Mouse (Mus musculus) MEL (cell line): Measurements from ENCODE around the gene Fez2.

Source experiments
- CTCF ChIP-seq, 3 experiments: IDR thresholded peaks in 2 of 3; conservative IDR thresholded peaks in 1 of 3; 2 replicates each; pipeline ENCODE4 v1.5.1; 2011 to 2012; ENCODE audit warnings: low read length in 3 of 3, low read depth in 2 of 3, mild to moderate bottlenecking in 2 of 3, improper control_type of control experiment in 1 of 3, inconsistent platforms in 1 of 3, mixed read lengths in 1 of 3, moderate library complexity in 1 of 3; ENCODE audit not compliant: control insufficient read depth in 1 of 3, insufficient read depth in 1 of 3, poor library complexity in 1 of 3, severe bottlenecking in 1 of 3
- EP300 ChIP-seq, 2 experiments: IDR thresholded peaks; 2 replicates each; pipeline ENCODE4 v1.6.1; 2011; ENCODE audit warnings: improper control_type of control experiment in 2 of 2, low read length in 2 of 2, low read depth in 1 of 2, mild to moderate bottlenecking in 1 of 2
- KAT2A ChIP-seq: conservative IDR thresholded peaks from 2 replicates; pipeline ENCODE4 v1.6.1; 2012; ENCODE audit warnings: low read depth, low read length, improper control_type of control experiment, inconsistent platforms
- MYB ChIP-seq: IDR thresholded peaks from 2 replicates; pipeline ENCODE4 v1.6.1; 2011; ENCODE audit warnings: mild to moderate bottlenecking, low read depth, low read length, improper control_type of control experiment
- POLR2A ChIP-seq, 2 experiments: IDR thresholded peaks; 2 replicates each; pipeline ENCODE4 v1.6.1; 2011 to 2012; ENCODE audit warnings: low read length in 2 of 2, mild to moderate bottlenecking in 2 of 2, control low read depth in 1 of 2, improper control_type of control experiment in 1 of 2, low read depth in 1 of 2, moderate library complexity in 1 of 2; ENCODE audit not compliant: control insufficient read depth in 1 of 2, insufficient read depth in 1 of 2, poor library complexity in 1 of 2
- RAD21 ChIP-seq: IDR thresholded peaks from 2 replicates; pipeline ENCODE4 v1.6.1; 2011; ENCODE audit warnings: mild to moderate bottlenecking, low read depth, low read length, improper control_type of control experiment
- SIN3A ChIP-seq: IDR thresholded peaks from 2 replicates; pipeline ENCODE4 v1.6.1; 2012; ENCODE audit warnings: low read length, improper control_type of control experiment, inconsistent platforms
- ZKSCAN1 ChIP-seq: IDR thresholded peaks from 2 replicates; pipeline ENCODE4 v1.6.1; 2012; ENCODE audit warnings: low read depth, mild to moderate bottlenecking, inconsistent platforms, low read length, improper control_type of control experiment, moderate library complexity
- ZMIZ1 ChIP-seq: IDR thresholded peaks from 2 replicates; pipeline ENCODE4 v1.6.1; 2012; ENCODE audit warnings: low read depth, mild to moderate bottlenecking, inconsistent platforms, low read length, improper control_type of control experiment, moderate library complexity
- ZNF384 ChIP-seq: IDR thresholded peaks from 2 replicates; pipeline ENCODE4 v1.6.1; 2012; ENCODE audit warnings: low read depth, mild to moderate bottlenecking, inconsistent platforms, low read length, improper control_type of control experiment

DNA sequence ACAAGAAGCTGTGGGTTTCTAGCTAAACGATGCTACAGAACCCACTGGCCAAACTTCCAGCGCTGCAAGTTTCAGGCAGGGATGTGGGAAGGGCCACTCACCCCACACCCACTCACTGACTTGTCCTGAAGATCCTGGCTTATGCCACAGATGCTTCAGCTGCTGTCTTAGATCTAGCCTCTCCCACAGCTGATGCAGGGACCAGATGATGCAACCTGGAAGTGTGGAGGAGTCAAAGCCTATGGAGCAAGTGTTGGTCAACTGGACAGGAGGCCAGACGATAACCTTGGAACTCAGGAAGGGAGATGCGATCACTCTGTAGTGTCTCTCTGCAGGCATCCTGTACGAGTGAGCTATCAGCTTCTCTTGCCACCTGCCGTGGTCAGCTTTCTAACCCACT is 17.7 kb upstream of the Fez2 start:
- TF ChIP-seq SIN3A, result no peak
- no peak for TF ChIP-seq EP300 (IDR thresholded peaks at IDR 0.05; ENCODE audit: low read depth in 1 of 2, low read length in 2 of 2)
- no peak for TF ChIP-seq ZKSCAN1
- no peak for TF ChIP-seq ZNF384
- no peak for TF ChIP-seq CTCF (IDR thresholded peaks at IDR 0.05 in 2 of 3, conservative IDR thresholded peaks at IDR 0.05 in 1 of 3; ENCODE audit: control insufficient read depth in 1 of 3, insufficient read depth in 1 of 3, low read depth in 2 of 3, low read length in 3 of 3, poor library complexity in 1 of 3, severe bottlenecking in 1 of 3)
- no peak for TF ChIP-seq MYB
- TF ChIP-seq POLR2A (IDR thresholded peaks at IDR 0.05; ENCODE audit: control insufficient read depth in 1 of 2, insufficient read depth in 1 of 2, low read depth in 1 of 2, low read length in 2 of 2, poor library complexity in 1 of 2), result no peak
- TF ChIP-seq RAD21, result no peak
- no peak for TF ChIP-seq KAT2A
- no peak for TF ChIP-seq ZMIZ1
